Mouse (Mus musculus) liver (tissue): ENCODE data around the gene 2610001J05Rik.

ENCODE experiments used
- DNase-seq: peaks from one replicate; pipeline ENCODE4 v3.0.0-alpha.2; 2020; ENCODE audit warnings: mixed read lengths

Gene 2610001J05Rik

DNA sequence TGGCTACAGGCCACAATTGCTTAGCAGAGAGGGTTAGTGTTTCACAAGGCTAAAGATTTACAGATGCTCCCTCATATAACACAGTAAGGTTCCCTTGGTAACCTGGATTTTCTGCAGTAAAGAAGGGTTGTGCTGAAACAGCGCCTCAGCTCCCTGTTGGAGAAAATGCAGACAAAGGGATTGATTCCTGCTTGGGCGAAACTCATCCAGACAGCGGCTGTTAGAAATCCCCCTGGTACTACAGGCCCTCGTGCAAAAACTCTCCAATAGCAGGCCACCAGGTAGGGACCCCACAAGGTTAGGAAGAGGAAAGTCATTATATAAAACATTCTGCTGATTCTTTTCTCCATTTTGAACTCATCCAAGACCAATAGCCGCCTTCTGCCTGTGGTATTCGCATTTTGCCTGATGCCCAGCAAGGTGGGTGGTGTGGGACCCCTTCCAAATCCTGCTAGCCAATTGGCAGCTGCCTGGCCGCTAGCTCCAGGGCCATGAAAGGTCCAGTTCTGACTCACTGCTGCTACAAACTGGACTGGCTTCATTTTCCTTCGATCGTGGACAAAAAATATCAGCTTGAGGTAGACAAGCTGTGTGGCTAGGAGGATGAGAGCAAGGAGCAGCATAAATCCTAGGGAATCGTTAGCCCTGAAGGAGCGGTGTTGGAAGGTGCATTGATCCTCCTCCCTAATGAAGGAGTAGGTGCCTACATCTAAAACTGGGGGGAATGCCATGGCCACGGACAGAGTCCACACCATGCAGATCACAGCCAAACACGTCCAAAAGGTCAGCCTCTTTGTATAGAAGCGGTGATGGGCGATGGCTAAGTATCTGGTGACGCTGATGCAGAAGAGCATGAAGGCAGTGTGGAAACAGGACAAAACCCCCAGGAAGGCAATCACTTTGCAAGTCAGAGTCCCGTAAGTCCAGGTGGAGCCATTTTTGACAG is 35.3 kb downstream of the 2610001J05Rik start:
- DNase-seq = no peak

DNA sequence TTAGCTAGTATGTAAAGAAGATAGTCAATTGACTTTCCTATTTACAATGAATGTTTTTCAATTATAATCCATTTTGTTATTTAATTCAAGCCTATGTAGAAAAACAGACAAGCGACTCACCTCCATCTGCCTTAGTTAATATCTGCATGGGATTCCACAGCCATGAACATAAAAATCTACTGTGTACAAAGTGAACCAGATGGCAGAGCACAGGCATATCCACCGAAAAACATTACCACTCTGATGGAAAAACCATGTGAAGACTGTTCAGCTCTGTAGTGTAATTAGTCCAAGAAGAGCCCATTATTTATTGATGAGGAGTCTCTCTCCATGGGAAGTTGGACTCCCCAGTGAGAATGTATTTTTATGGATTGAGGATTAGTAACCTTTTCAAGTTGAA is 38.5 kb downstream of the 2610001J05Rik start:
- no peak for DNase-seq

DNA sequence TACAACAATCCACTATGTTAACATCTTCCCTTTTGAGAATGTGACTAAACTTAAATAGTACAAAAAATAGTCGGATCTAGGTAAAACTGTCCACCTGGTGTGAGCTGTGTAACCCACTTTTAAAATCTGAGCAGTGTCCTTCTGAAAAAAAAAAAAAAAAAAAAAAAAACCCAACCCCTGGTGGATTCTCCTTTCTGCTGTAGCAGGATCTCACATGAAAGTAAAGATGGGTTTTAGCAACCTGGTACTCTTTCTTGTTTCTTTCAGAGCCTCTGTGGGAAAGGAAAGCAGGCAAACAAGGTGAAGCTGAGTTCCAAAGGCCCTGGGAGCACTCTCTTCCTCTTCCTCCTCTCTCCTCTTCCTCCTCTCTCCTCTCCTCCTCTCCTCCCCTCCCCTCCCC is 42.4 kb downstream of the 2610001J05Rik start:
- DNase-seq = no peak
